Mouse (Mus musculus): ENCODE results near the gene Phactr2. TPM values are rescaled to one million over a fixed set of nuclear protein-coding genes. Genes with fewer than 3 reads are reported as not detected.

The Phactr2 gene
- polyA plus RNA-seq, 1 experiment from 2014 or later = 13.2 TPM

GRCm38 (mm10) chr10:13443647-13444046 is 30.6 kb downstream of the Phactr2 start:
- Histone ChIP-seq H3K4me1 (no peaks in the 10 kb centered on the region), H3K9me3 (no peaks in the 10 kb centered on the region), H3K4me3 (no peak overlapping the region), H3K27ac (no peak overlapping the region), H3K27me3 (replicated peaks) (no peaks in the 10 kb centered on the region), H3K4me2 (replicated peaks) (no peak overlapping the region), H3K36me3 (no peaks in the 10 kb centered on the region), H3K9ac (no peak overlapping the region)
- no peak for ATAC-seq (ENCODE audit: low FRiP score, low read depth)
- WGBS = 81% methylated on average over 6 of the region's 6 CpGs

- no peak overlapping the region for H3K27ac ChIP-seq
- no peak overlapping the region for H3K4me3 ChIP-seq
- no peaks in the 10 kb centered on the region for H3K4me1 ChIP-seq
- H3K9ac ChIP-seq = no peak overlapping the region
- H3K9me3 ChIP-seq = no peaks in the 10 kb centered on the region
- 83% methylated on average over 4 of the region's 4 CpGs for WGBS
- H3K4me2 ChIP-seq (replicated peaks) = no peak overlapping the region
- no peak for ATAC-seq (ENCODE audit: low FRiP score, low read depth)
- no peaks in the 10 kb centered on the region for H3K36me3 ChIP-seq
- no peaks in the 10 kb centered on the region for H3K27me3 ChIP-seq (replicated peaks)
These were observed 33.9 kb downstream of the Phactr2 start for GRCm38 (mm10) chr10:13440292-13440691.

GRCm38 (mm10) chr10:13438118-13438821 is 35.9 kb downstream of the Phactr2 start:
- H3K27ac ChIP-seq = no peak overlapping the region
- no peak overlapping the region for H3K4me3 ChIP-seq
- no peak overlapping the region for H3K4me2 ChIP-seq (replicated peaks)
- ATAC-seq (ENCODE audit: low FRiP score, low read depth) = no peak
- WGBS = 69% methylated on average over 10 of the region's 10 CpGs
- H3K9me3 ChIP-seq = no peaks in the 10 kb centered on the region
- H3K4me1 ChIP-seq = no peaks in the 10 kb centered on the region
- H3K27me3 ChIP-seq (replicated peaks) = no peaks in the 10 kb centered on the region
- no peaks in the 10 kb centered on the region for H3K36me3 ChIP-seq
- no peak overlapping the region for H3K9ac ChIP-seq

GRCm38 (mm10) chr10:13437011-13437410 is 37.2 kb downstream of the Phactr2 start:
- WGBS = 88% methylated on average over 9 of the region's 9 CpGs
- Histone ChIP-seq H3K27ac (no peak overlapping the region), H3K4me3 (no peak overlapping the region), H3K27me3 (replicated peaks) (no peaks in the 10 kb centered on the region), H3K9ac (no peak overlapping the region), H3K4me2 (replicated peaks) (no peak overlapping the region), H3K36me3 (no peaks in the 10 kb centered on the region), H3K9me3 (no peaks in the 10 kb centered on the region), H3K4me1 (0 out of 2 replicates have a peak, but pooled peaks cover 4% of the 10 kb centered on the region)
- ATAC-seq (ENCODE audit: low FRiP score, low read depth) = no peak

GRCm38 (mm10) chr10:13433016-13433415 is 41.2 kb downstream of the Phactr2 start:
- Histone ChIP-seq H3K27me3 (replicated peaks) (no peaks in the 10 kb centered on the region), H3K4me2 (replicated peaks) (no peak overlapping the region), H3K9ac (no peak overlapping the region), H3K36me3 (no peaks in the 10 kb centered on the region), H3K9me3 (no peaks in the 10 kb centered on the region), H3K4me1 (peaks cover 13% of the 10 kb centered on the region), H3K4me3 (no peak overlapping the region), H3K27ac (no peak overlapping the region)
- 55% methylated on average over 7 of the region's 7 CpGs for WGBS
- ATAC-seq (ENCODE audit: low FRiP score, low read depth) = no peak

- H3K4me1 ChIP-seq = peaks cover 17% of the 10 kb centered on the region
- no peaks in the 10 kb centered on the region for H3K36me3 ChIP-seq
- ATAC-seq (ENCODE audit: low FRiP score, low read depth) = no peak
- no peak overlapping the region for H3K9ac ChIP-seq
- 19% methylated on average over 8 of the region's 8 CpGs for WGBS
- H3K4me3 ChIP-seq = no peak overlapping the region
- no peak overlapping the region for H3K4me2 ChIP-seq (replicated peaks)
- H3K27me3 ChIP-seq (replicated peaks) = no peaks in the 10 kb centered on the region
- H3K27ac ChIP-seq = no peak overlapping the region
- H3K9me3 ChIP-seq = no peaks in the 10 kb centered on the region
These were observed 42.3 kb downstream of the Phactr2 start for GRCm38 (mm10) chr10:13431641-13432540.

GRCm38 (mm10) chr10:13429766-13430165 is 44.4 kb downstream of the Phactr2 start:
- H3K4me1 ChIP-seq = peaks cover 17% of the 10 kb centered on the region
- no peaks in the 10 kb centered on the region for H3K9me3 ChIP-seq
- no peaks in the 10 kb centered on the region for H3K36me3 ChIP-seq
- ATAC-seq (ENCODE audit: low FRiP score, low read depth) = peak; percentile 56
- WGBS = 16% methylated on average over 5 of the region's 5 CpGs
- H3K27me3 ChIP-seq (replicated peaks) = no peaks in the 10 kb centered on the region
- H3K27ac ChIP-seq = no peak overlapping the region
- H3K4me3 ChIP-seq = no peak overlapping the region
- no peak overlapping the region for H3K4me2 ChIP-seq (replicated peaks)
- H3K9ac ChIP-seq = no peak overlapping the region

GRCm38 (mm10) chr10:13429240-13429639 is 45.0 kb downstream of the Phactr2 start:
- H3K27me3 ChIP-seq (replicated peaks) = no peaks in the 10 kb centered on the region
- no peak overlapping the region for H3K4me3 ChIP-seq
- no peaks in the 10 kb centered on the region for H3K36me3 ChIP-seq
- H3K9ac ChIP-seq = no peak overlapping the region
- no peak overlapping the region for H3K27ac ChIP-seq
- H3K4me2 ChIP-seq (replicated peaks) = peak overlapping the region; percentile 37
- 17% methylated on average over 13 of the region's 13 CpGs for WGBS
- ATAC-seq (ENCODE audit: low FRiP score, low read depth) = peak; percentile 84
- H3K4me1 ChIP-seq = peaks cover 17% of the 10 kb centered on the region
- H3K9me3 ChIP-seq = no peaks in the 10 kb centered on the region

- 81% methylated on average over 7 of the region's 7 CpGs for WGBS
- Histone ChIP-seq H3K36me3 (no peaks in the 10 kb centered on the region), H3K4me1 (peaks cover 17% of the 10 kb centered on the region), H3K9ac (no peak overlapping the region), H3K4me3 (no peak overlapping the region), H3K27ac (no peak overlapping the region; the same call in 1 of the 2 replicates), H3K27me3 (replicated peaks) (no peaks in the 10 kb centered on the region), H3K4me2 (replicated peaks) (no peak overlapping the region), H3K9me3 (no peaks in the 10 kb centered on the region)
- ATAC-seq (ENCODE audit: low FRiP score, low read depth) = no peak; the same call in 1 of the 2 replicates
These were observed 45.7 kb downstream of the Phactr2 start for GRCm38 (mm10) chr10:13428536-13428935.

GRCm38 (mm10) chr10:13427599-13427998 is 46.6 kb downstream of the Phactr2 start:
- H3K9ac ChIP-seq = no peak overlapping the region
- no peaks in the 10 kb centered on the region for H3K27me3 ChIP-seq (replicated peaks)
- H3K36me3 ChIP-seq = no peaks in the 10 kb centered on the region
- H3K27ac ChIP-seq = no peak overlapping the region
- ATAC-seq (ENCODE audit: low FRiP score, low read depth) = no peak
- WGBS = 85% methylated on average over 10 of the region's 10 CpGs
- peaks cover 17% of the 10 kb centered on the region for H3K4me1 ChIP-seq
- H3K9me3 ChIP-seq = no peaks in the 10 kb centered on the region
- H3K4me3 ChIP-seq = no peak overlapping the region
- no peak overlapping the region for H3K4me2 ChIP-seq (replicated peaks)

- Histone ChIP-seq H3K4me3 (no peak overlapping the region), H3K9me3 (no peaks in the 10 kb centered on the region), H3K36me3 (no peaks in the 10 kb centered on the region), H3K4me2 (replicated peaks) (no peak overlapping the region), H3K27ac (no peak overlapping the region), H3K9ac (no peak overlapping the region), H3K27me3 (replicated peaks) (no peaks in the 10 kb centered on the region), H3K4me1 (peaks cover 7% of the 10 kb centered on the region)
- WGBS = 91% methylated on average over 9 of the region's 9 CpGs
- ATAC-seq (ENCODE audit: low FRiP score, low read depth) = no peak
These were observed 49.0 kb downstream of the Phactr2 start for GRCm38 (mm10) chr10:13425198-13425597.

GRCm38 (mm10) chr10:13424508-13424907 is 49.7 kb downstream of the Phactr2 start:
- 91% methylated on average over 17 of the region's 17 CpGs for WGBS
- no peak overlapping the region for H3K9ac ChIP-seq
- H3K4me1 ChIP-seq = peaks cover 7% of the 10 kb centered on the region
- no peaks in the 10 kb centered on the region for H3K9me3 ChIP-seq
- no peaks in the 10 kb centered on the region for H3K27me3 ChIP-seq (replicated peaks)
- no peak overlapping the region for H3K4me3 ChIP-seq
- no peak for ATAC-seq (ENCODE audit: low FRiP score, low read depth)
- no peak overlapping the region for H3K27ac ChIP-seq
- no peak overlapping the region for H3K4me2 ChIP-seq (replicated peaks)
- H3K36me3 ChIP-seq = no peaks in the 10 kb centered on the region
